Mouse (Mus musculus): ENCODE results near the gene Kdf1. TPM values are rescaled to one million over a fixed set of nuclear protein-coding genes. Genes with fewer than 3 reads are reported as not detected.

The Kdf1 gene
- total RNA-seq (2023): 0.24 TPM in 1 of 4 replicates, not detected in the others

DNA sequence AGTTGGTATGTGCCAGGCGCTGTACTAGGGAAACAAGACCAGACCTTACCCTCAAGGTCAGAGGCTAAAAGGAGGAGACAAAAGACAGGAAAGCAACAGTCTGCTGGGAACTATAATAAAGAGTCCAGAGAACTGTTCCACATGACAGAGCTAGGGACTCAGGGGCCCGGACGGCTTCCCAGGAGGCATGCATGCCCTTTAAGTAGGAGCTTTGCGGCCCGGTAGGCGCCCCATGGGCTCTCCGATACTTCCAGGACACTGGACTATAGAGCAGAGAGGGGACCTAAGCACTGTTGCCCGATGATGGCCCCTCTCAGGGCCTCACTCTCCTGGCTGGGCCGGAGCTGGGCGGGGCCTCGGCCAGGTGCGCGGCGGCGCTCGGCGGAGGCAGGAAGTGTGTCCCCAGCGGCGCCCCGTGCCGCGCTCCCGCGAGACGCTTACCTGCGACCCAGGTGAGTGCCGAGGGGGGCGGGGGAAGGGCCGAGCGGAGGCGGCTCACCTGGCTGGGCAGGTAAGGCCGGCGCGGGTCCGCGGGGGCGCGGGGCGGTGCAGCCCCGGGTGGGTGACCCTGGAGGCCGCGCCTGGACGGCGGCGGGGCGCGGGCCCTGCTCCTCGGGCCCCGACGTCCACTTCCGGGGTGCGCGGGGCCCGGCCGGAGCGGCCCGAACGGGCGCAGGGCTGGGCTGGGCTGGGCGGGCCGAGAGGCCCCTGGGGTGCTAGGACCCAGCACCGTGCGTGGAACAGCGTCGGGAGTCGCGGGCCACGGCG lies at the start of gene Kdf1:
Gene Kdf1 (plus strand): TSS at position 363 of the 768 bp plus-strand sequence.

DNA sequence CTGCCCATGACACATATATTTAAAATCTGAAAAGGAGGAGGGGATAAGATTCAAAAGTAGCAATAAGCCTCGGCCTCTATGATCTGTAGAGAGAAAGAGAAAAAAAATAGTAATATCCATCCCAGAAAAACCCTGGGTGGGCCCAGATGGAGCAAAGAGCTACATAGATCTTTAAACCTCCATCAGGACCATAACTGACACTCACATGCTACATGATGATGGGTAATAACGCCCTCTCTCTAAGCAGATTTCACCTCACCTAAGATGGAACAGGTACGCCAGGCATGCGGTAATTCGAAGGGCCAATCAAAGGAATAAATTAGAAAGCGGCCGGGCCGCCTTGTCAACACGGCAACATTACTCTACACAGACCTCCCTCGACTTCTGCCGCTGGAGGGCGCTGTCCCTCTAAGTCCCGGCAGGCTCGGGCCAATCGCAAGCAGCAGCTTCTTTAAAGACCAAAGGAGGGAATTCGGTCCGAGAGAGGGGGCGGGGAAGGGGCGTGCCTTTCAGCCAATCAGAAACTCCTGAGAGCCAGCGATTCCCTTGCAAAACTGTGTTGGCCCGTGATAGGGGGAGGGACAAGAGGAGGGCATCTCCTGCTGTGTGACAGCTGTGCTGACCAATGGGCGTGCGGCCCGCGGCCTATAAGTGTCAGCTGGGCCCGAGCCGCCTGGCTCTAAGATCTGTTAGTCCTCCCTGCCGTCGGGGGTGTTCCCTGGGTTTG lies 39.1 kb upstream of the Kdf1 start, which contains the start of gene Tent5b:
Gene Tent5b (plus strand): TSS at position 675 of the 727 bp plus-strand sequence.

GRCm38 (mm10) chr4:133498160-133498724 lies 20.5 kb upstream of the Kdf1 start, which contains the start of gene Trnp1:
TSS of gene Trnp1 (minus strand) at chr4:133498550.

DNA sequence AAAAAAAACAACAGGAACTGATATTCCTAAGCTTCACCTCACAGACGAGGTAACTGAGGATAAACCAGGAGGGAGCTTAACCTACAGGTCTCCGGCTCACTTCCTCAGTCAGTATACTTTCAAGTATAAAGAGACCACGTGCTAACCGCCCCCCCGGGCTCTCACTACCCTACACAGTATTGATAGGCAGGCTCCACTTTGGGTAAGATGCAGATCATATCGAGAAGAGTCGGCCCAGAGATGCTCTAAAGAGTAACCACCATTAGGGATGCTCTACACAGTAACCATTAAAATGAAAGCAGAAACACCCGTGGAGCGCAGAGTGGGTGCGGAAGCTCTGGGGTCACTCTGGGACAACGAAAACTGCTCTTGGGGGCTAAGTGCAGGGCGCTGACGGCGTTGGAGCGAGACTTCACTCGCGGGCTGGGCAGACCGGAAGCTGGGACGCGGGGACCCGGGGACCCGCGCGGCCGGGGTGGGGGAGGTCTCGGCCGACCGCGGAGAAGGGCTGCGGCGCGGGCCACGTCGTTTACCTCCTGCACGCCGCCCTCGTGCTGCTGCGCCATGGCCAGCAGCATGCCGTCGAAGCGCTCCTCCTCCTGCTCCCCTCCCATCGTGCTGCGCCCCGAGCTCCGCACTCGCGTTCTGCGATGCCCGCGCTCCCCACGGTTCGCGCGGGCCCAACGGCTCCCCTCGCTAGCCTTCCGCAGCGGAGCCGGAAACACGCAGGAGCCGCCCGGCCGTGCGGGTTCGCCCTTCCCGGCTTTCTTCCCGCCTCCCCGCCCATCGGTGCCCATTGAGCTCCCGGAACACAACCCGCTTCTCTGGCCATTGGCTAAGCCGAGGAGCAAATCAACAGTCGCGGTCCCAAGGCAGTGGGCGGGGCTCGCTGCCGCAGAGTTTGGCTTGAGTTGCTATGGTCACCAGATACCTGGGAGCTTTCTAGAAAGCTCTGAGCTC lies 26.8 kb downstream of the Kdf1 start, which contains the start of gene Nudc:
Gene Nudc (minus strand): TSS at position 725 of the 960 bp plus-strand sequence.

GRCm38 (mm10) chr4:133552768-133553447 lies 34.1 kb downstream of the Kdf1 start, which contains the start of gene Nr0b2:
TSS of gene Nr0b2 (plus strand) at chr4:133553376.

GRCm38 (mm10) chr4:133574070-133574842 lies 55.5 kb downstream of the Kdf1 start, which contains the start of gene Gpatch3:
TSS of gene Gpatch3 (plus strand) at chr4:133574745.

Other genes with a start within 250 kb of the Kdf1 start
- 45.6 to 52.7 TPM (median 52.0 TPM) in 4 replicates for gene Tmem222, start 241.2 kb upstream of the Kdf1 start, total RNA-seq (2023)
- 36.9 to 42.9 TPM (median 39.9 TPM) in 4 replicates for gene Wdtc1, start 165.5 kb upstream of the Kdf1 start, total RNA-seq (2023)
- 49.4 to 53.7 TPM (median 51.1 TPM) in 4 replicates for gene Slc9a1, start 149.3 kb upstream of the Kdf1 start, total RNA-seq (2023)
- gene Tent5b, start 38.8 kb upstream of the Kdf1 start, total RNA-seq (2023): not detected in 4 replicates
- not detected in 4 replicates for gene Trnp1, start 20.4 kb upstream of the Kdf1 start, total RNA-seq (2023)
- gene Nudc, start 27.0 kb downstream of the Kdf1 start, total RNA-seq (2023): 95.5 to 116 TPM (median 105 TPM) in 4 replicates
- gene Nr0b2, start 34.4 kb downstream of the Kdf1 start, total RNA-seq (2023): not detected in 4 replicates
- 29.0 to 32.7 TPM (median 31.2 TPM) in 4 replicates for gene Gpatch3, start 55.8 kb downstream of the Kdf1 start, total RNA-seq (2023)
- 22.5 to 27.9 TPM (median 25.7 TPM) in 4 replicates for gene Gpn2, start 65.4 kb downstream of the Kdf1 start, total RNA-seq (2023)
- gene Sfn, start 83.2 kb downstream of the Kdf1 start, total RNA-seq (2023): 52.4 to 56.8 TPM (median 53.5 TPM) in 4 replicates
- 256 to 275 TPM (median 267 TPM) in 4 replicates for gene Zdhhc18, start 131.2 kb downstream of the Kdf1 start, total RNA-seq (2023)
- 15.6 to 23.0 TPM (median 22.3 TPM) in 4 replicates for gene Pigv, start 153.7 kb downstream of the Kdf1 start, total RNA-seq (2023)
- gene Arid1a, start 237.8 kb downstream of the Kdf1 start, total RNA-seq (2023): 322 to 337 TPM (median 331 TPM) in 4 replicates